Mouse (Mus musculus) effector memory CD4-positive, alpha-beta T cell, adult 7 months (primary cell): Measurements from ENCODE around the gene Camp. TPM values are rescaled to one million over a fixed set of nuclear protein-coding genes. Genes with fewer than 3 reads are reported as not detected.

Source experiments
- polyA plus RNA-seq: library from polyadenylated mRNA; unstranded; fragments of 100-300 nt; shearing (Covaris generic); gene quantifications from one replicate; pipeline ENCODE4 v1.2.1, GENCODE M21; 2017

The Camp gene
- not detected for polyA plus RNA-seq

GRCm38 (mm10) chr9:109849312-109849758, at the start of gene Camp:
TSS of gene Camp (minus strand) at chr9:109849617.

GRCm38 (mm10) chr9:109874797-109875691, 25.6 kb upstream of the Camp start, which contains the start of gene Cdc25a:
TSS of gene Cdc25a (plus strand) at chr9:109875579.

GRCm38 (mm10) chr9:109832391-109833087, 16.9 kb downstream of the Camp start, which contains the start of gene Nme6:
TSS of gene Nme6 (plus strand) at chr9:109832749.

GRCm38 (mm10) chr9:109811980-109812379, 37.4 kb downstream of the Camp start, which contains the start of gene Spink8:
TSS of gene Spink8 (plus strand) at chr9:109812280.

Other genes starting within 250 kb of the Camp start
- not detected for gene Fbxw24, start 223.6 kb downstream of the Camp start, polyA plus RNA-seq
- not detected for gene Fbxw25, start 185.0 kb downstream of the Camp start, polyA plus RNA-seq
- gene Fbxw18, start 146.9 kb downstream of the Camp start, polyA plus RNA-seq: not detected
- not detected for gene Fbxw26, start 103.5 kb downstream of the Camp start, polyA plus RNA-seq
- gene Fbxw27, start 58.9 kb downstream of the Camp start, polyA plus RNA-seq: not detected
- gene Spink8, start 37.3 kb downstream of the Camp start, polyA plus RNA-seq: 0.62 TPM
- gene Nme6, start 16.9 kb downstream of the Camp start, polyA plus RNA-seq: 10.0 TPM
- 4.8 TPM for gene Cdc25a, start 26.0 kb upstream of the Camp start, polyA plus RNA-seq
- gene Map4, start 81.8 kb upstream of the Camp start, polyA plus RNA-seq: 68.4 TPM